ENCODE assay signal across 15 mouse cellular contexts in the genomic region with DNA sequence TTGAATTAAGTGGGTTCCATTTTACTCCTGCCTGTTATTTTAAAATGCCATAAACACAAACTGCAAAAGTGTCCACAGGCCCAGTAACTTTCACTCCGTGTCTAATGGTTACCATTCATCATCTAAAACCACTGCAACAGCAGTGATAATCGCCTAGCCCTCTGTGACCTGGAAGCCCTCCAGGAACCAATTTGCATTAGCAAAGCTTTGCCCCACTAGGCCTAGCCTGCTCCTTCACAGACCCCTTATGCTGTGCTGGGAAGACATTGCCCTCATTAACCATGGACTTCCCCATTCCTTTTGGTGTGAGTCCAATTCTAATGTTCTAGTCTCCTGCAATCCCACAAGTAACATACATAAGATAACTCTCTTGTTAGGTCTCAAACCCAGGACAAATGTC.
A peak's percentile ranks its signal among the peaks of the same experiment; 100 is the strongest.
DNase-seq lines count a peak whose midpoint lies in the region; ATAC-seq lines count a peak whose summit lies in the region.
"Had no signal": no experiment of that assay in that cellular context is flagged by ENCODE, and none has a peak within 500 bp of the region (broad histone marks: within the 10 kb centered on the region; RNA-seq: fewer than 3 reads in every experiment).

No protein-coding gene starts in this region.

- DNase-seq in embryonic facial prominence, embryonic 14.5 days (ENCODE audit: low spot score): peak; percentile 3
- no peak for DNase-seq in embryonic facial prominence, embryonic 10.5 days (ENCODE audit: low spot score)
- no peak for DNase-seq in forebrain, embryonic 10.5 days (ENCODE audit: extremely low spot score, low spot score)
- no peak for DNase-seq in liver, embryonic 11.5 days (ENCODE audit: low spot score)
- DNase-seq: adrenal gland, adult 2 months; adrenal gland, postnatal 10 days; adrenal gland, postnatal 25 days; cerebellum, adult 11-12 months; cerebellum, adult 2 months; cerebellum, adult 9-10 months; cerebellum, postnatal 25 days; forebrain, postnatal 0 days had no signal

- WGBS in embryonic facial prominence, embryonic 14.5 days: 39% methylated on average over 2 of the region's 2 CpGs
- 33% methylated on average over 2 of the region's 2 CpGs for WGBS in embryonic facial prominence, embryonic 10.5 days
- WGBS in forebrain, embryonic 16.5 days: 10% methylated on average over 2 of the region's 2 CpGs
- WGBS in forebrain, embryonic 10.5 days: 53% methylated on average over 2 of the region's 2 CpGs
- 55% methylated on average over 2 of the region's 2 CpGs for WGBS in liver, embryonic 11.5 days

- H3K27ac ChIP-seq in embryonic facial prominence, embryonic 14.5 days (replicated peaks; ENCODE audit: low read depth, low read length): no peak overlapping the region
- H3K27ac ChIP-seq in embryonic facial prominence, embryonic 10.5 days (replicated peaks): no peak overlapping the region
- no peak overlapping the region for H3K27ac ChIP-seq in forebrain, embryonic 16.5 days (ENCODE audit: low read length)
- no peak overlapping the region for H3K27ac ChIP-seq in forebrain, embryonic 10.5 days
- no peak overlapping the region for H3K27ac ChIP-seq in liver, embryonic 11.5 days (ENCODE audit: low read depth, low read length)
- H3K27ac ChIP-seq: embryonic facial prominence, embryonic 13.5 days; forebrain, embryonic 13.5 days had no signal

- no peaks in the 10 kb centered on the region for H3K27me3 ChIP-seq in embryonic facial prominence, embryonic 14.5 days (replicated peaks; ENCODE audit: control insufficient read depth, insufficient read depth, low read length)
- no peaks in the 10 kb centered on the region for H3K27me3 ChIP-seq in embryonic facial prominence, embryonic 10.5 days (replicated peaks; ENCODE audit: low read depth, poor library complexity, severe bottlenecking)
- H3K27me3 ChIP-seq in forebrain, embryonic 16.5 days (replicated peaks; ENCODE audit: control insufficient read depth, insufficient read depth, low read length): no peaks in the 10 kb centered on the region
- no peaks in the 10 kb centered on the region for H3K27me3 ChIP-seq in forebrain, embryonic 10.5 days (ENCODE audit: poor library complexity, severe bottlenecking)
- no peaks in the 10 kb centered on the region for H3K27me3 ChIP-seq in liver, embryonic 11.5 days (replicated peaks; ENCODE audit: control insufficient read depth, insufficient read depth, low read length)
- H3K27me3 ChIP-seq: embryonic facial prominence, embryonic 13.5 days; forebrain, embryonic 13.5 days had no signal

- no peak overlapping the region for H3K4me2 ChIP-seq in embryonic facial prominence, embryonic 14.5 days (ENCODE audit: low read depth, low read length)
- H3K4me2 ChIP-seq in forebrain, embryonic 16.5 days (ENCODE audit: low read length): no peak overlapping the region
- no peak overlapping the region for H3K4me2 ChIP-seq in liver, embryonic 11.5 days
- H3K4me2 ChIP-seq: embryonic facial prominence, embryonic 13.5 days; forebrain, embryonic 13.5 days had no signal

- no peak overlapping the region for H3K9ac ChIP-seq in embryonic facial prominence, embryonic 14.5 days (ENCODE audit: low read depth, low read length)
- H3K9ac ChIP-seq in forebrain, embryonic 16.5 days (replicated peaks; ENCODE audit: low read depth, low read length): no peak overlapping the region
- no peak overlapping the region for H3K9ac ChIP-seq in liver, embryonic 11.5 days (ENCODE audit: low read depth, low read length)
- H3K9ac ChIP-seq: embryonic facial prominence, embryonic 13.5 days; forebrain, embryonic 13.5 days; forebrain, postnatal 0 days had no signal

- no peak for ATAC-seq in embryonic facial prominence, embryonic 14.5 days (ENCODE audit: low read depth)
- peak; percentile 78 for ATAC-seq in forebrain, embryonic 16.5 days
- no peak for ATAC-seq in liver, embryonic 11.5 days (replicated peaks; ENCODE audit: low FRiP score)
- ATAC-seq: forebrain, embryonic 13.5 days; forebrain, postnatal 0 days had no signal

- H3K36me3 ChIP-seq in embryonic facial prominence, embryonic 14.5 days (ENCODE audit: control insufficient read depth, insufficient read depth, low read length): no peaks in the 10 kb centered on the region
- no peaks in the 10 kb centered on the region for H3K36me3 ChIP-seq in embryonic facial prominence, embryonic 10.5 days (replicated peaks)
- no peaks in the 10 kb centered on the region for H3K36me3 ChIP-seq in forebrain, embryonic 16.5 days (ENCODE audit: control insufficient read depth, insufficient read depth)
- H3K36me3 ChIP-seq in forebrain, embryonic 10.5 days (replicated peaks): no peaks in the 10 kb centered on the region
- H3K36me3 ChIP-seq in liver, embryonic 11.5 days (ENCODE audit: control insufficient read depth, insufficient read depth, low read length): no peaks in the 10 kb centered on the region
- H3K36me3 ChIP-seq: embryonic facial prominence, embryonic 13.5 days had no signal

- no peaks in the 10 kb centered on the region for H3K9me3 ChIP-seq in embryonic facial prominence, embryonic 14.5 days (ENCODE audit: control insufficient read depth, low read length)
- H3K9me3 ChIP-seq in embryonic facial prominence, embryonic 10.5 days: no peaks in the 10 kb centered on the region
- H3K9me3 ChIP-seq in forebrain, embryonic 16.5 days (ENCODE audit: control insufficient read depth, low read length): no peaks in the 10 kb centered on the region
- H3K9me3 ChIP-seq in forebrain, embryonic 10.5 days: no peaks in the 10 kb centered on the region
- H3K9me3 ChIP-seq in liver, embryonic 11.5 days (ENCODE audit: control insufficient read depth, low read length): no peaks in the 10 kb centered on the region
- H3K9me3 ChIP-seq: embryonic facial prominence, embryonic 13.5 days; forebrain, embryonic 13.5 days had no signal

- H3K4me3 ChIP-seq in embryonic facial prominence, embryonic 14.5 days (ENCODE audit: low read depth, low read length): no peak overlapping the region
- no peak overlapping the region for H3K4me3 ChIP-seq in embryonic facial prominence, embryonic 10.5 days
- no peak overlapping the region for H3K4me3 ChIP-seq in forebrain, embryonic 16.5 days (replicated peaks; ENCODE audit: low read length)
- no peak overlapping the region for H3K4me3 ChIP-seq in forebrain, embryonic 10.5 days
- H3K4me3 ChIP-seq in liver, embryonic 11.5 days (ENCODE audit: low read depth, low read length): no peak overlapping the region
- H3K4me3 ChIP-seq: embryonic facial prominence, embryonic 13.5 days; forebrain, embryonic 13.5 days had no signal

- no peaks in the 10 kb centered on the region for H3K4me1 ChIP-seq in embryonic facial prominence, embryonic 14.5 days (ENCODE audit: control insufficient read depth, insufficient read depth, low read length)
- H3K4me1 ChIP-seq in embryonic facial prominence, embryonic 10.5 days: no peaks in the 10 kb centered on the region
- H3K4me1 ChIP-seq in forebrain, embryonic 16.5 days (replicated peaks; ENCODE audit: control insufficient read depth, insufficient read depth, low read length): no peaks in the 10 kb centered on the region
- no peaks in the 10 kb centered on the region for H3K4me1 ChIP-seq in forebrain, embryonic 10.5 days
- no peaks in the 10 kb centered on the region for H3K4me1 ChIP-seq in liver, embryonic 11.5 days (replicated peaks; ENCODE audit: control insufficient read depth, insufficient read depth, low read length)
- H3K4me1 ChIP-seq: embryonic facial prominence, embryonic 13.5 days; forebrain, embryonic 13.5 days had no signal
